Mouse (Mus musculus) B cell, adult 2 months (primary cell): Measurements from ENCODE around the gene Lcn2.

Source experiments
- DNase-seq, 2 experiments: peaks; one replicate each; pipeline ENCODE4 v3.0.0; 2022

Gene Lcn2

DNA sequence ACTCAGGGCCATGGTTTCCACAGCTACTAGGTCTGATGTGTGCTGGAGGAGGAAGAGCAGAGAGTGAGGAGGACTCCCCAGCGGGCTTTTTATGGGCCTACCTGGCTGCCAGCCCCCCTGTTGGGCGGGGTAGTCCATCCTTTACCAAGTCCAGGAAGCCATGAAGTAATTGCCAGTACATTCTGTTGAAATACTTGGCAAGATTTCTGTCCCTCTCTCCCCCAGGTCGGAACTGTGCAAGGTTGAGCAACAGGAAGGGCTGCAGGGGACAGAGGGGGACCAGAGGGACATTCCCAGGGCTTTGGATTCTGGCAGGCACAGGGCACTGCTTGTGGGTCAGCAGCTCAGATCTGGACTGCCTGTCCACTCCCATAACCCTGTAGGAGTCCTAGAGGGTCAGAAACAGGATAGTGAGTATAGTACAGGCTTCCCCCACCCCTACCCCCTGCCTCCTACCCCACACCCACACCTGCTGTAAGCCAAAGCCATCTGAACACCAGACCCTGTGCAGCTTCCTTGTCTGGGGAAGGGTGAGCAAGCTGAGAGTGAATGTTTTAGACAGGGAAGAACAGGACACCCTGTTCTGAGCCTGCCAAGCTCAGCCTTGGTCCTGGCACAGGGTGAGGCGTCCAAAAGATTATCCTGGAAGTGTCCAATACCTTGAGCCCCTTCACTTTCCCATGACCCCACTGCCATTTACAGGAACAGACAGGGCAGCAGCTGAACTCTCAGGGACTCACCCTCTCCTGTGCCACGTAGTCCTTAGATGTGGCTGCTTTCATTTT, at the start of gene Lcn2:
TSS of gene Lcn2 (minus strand) at position 547 of the 785 bp plus-strand sequence.
- DNase-seq, result no peak

- DNase-seq, result no peak
Observed at GRCm38 (mm10) chr2:32437612-32438166, 49.6 kb upstream of the Lcn2 start.

DNA sequence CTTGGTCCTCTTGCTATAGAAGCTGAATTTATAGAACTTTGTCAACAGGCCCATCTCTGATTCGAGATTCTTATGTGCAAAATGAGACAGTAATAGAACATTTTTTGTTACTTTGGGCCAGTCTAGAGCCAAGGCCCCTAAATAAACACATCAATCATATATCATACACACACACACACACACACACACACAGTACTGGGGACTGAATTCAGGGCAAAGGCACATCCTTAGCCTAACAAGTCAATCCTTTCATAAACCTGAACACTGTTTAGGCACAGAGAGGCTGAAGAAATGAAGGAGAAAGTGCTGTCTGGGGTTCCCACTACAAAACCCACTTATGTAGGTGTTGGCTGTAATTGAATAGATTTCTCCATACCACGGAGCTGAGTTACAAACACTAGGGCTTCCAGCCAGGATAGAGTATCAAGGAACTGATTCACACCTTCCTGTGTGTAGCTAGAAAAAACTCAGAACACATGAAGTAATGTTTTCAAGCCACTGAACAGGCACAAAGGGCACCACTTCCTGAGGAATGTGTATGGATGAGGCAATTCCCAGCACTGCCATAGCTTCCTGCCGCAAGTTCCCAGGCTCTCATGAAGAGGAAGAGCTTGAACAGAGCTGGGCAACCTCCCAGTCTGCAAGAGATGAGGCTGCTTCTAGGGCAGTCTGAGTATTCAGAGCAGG, 48.8 kb upstream of the Lcn2 start:
- DNase-seq, result no peak

- no peak for DNase-seq
Observed at GRCm38 (mm10) chr2:32430701-32431676, 42.9 kb upstream of the Lcn2 start.

- no peak for DNase-seq
Observed at GRCm38 (mm10) chr2:32429215-32429891, 41.3 kb upstream of the Lcn2 start.

GRCm38 (mm10) chr2:32428262-32428722, 40.2 kb upstream of the Lcn2 start:
- DNase-seq, result no peak

GRCm38 (mm10) chr2:32427720-32428119, 39.7 kb upstream of the Lcn2 start:
- DNase-seq, result no peak

DNA sequence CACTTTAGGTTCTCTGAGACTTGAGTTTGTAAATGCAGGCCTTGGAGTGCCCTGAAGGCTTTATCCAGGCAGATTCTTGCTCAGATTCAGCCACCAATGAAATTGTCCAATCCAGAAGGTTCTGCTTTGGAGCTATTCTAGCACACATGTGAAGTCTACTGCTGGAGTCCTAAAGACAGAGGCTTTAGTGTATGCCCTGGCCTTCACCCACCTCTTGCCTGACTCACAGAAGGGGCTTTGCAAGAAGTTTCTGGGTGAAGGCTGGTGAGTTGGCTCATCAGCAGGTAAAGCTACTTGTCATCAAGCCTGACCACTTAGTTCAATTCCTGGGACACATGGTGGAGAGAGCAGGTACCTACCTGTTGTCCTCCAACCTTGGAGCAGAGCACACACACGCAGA, 38.1 kb upstream of the Lcn2 start:
- no peak for DNase-seq

- no peak for DNase-seq
Observed at GRCm38 (mm10) chr2:32425568-32425967, 37.5 kb upstream of the Lcn2 start.

- DNase-seq, result no peak
Observed at GRCm38 (mm10) chr2:32424796-32425195, 36.7 kb upstream of the Lcn2 start.

DNA sequence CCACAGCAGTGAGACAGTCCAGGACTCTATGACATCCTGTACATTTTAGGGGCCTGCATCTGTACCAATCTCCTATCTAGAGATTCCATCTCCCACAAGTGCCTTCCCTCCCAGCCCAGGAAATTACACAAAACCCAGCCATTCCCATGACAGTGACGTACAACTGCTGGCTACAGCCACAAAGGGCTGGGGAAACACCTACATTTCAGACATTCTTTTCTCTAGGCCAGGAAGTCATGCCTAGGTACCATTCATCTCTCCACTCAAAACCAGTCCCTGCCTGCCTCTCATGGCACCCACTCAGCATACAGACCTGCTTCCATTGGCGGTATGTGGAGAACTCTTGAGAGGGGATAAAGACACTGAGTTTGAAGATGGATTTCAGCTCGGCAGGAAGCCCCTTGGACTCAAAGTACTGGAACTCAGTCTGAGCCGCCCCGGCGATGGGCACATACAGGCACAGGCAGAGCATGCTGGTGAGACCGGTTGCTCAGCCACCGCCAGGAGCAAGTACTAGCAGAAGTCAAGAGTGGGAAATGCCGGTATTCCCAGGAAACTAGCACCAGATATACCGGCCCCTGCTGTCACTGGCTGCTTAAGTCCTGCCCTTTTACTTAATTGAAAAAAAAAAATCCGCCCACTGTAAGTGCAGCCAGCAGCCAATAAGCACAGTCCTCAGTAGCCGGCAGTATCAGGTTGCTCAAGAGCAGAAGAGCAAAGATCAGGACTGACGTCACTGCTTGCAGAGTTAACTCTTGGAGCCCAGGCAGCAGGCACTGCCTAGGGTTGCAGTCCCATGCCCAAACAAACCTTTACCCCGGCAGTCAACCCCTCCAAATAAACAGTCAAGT, 35.7 kb upstream of the Lcn2 start:
- no peak for DNase-seq

GRCm38 (mm10) chr2:32421851-32422251, 33.8 kb upstream of the Lcn2 start:
- no peak for DNase-seq

- no peak for DNase-seq
Observed at GRCm38 (mm10) chr2:32420647-32421046, 32.6 kb upstream of the Lcn2 start.

DNA sequence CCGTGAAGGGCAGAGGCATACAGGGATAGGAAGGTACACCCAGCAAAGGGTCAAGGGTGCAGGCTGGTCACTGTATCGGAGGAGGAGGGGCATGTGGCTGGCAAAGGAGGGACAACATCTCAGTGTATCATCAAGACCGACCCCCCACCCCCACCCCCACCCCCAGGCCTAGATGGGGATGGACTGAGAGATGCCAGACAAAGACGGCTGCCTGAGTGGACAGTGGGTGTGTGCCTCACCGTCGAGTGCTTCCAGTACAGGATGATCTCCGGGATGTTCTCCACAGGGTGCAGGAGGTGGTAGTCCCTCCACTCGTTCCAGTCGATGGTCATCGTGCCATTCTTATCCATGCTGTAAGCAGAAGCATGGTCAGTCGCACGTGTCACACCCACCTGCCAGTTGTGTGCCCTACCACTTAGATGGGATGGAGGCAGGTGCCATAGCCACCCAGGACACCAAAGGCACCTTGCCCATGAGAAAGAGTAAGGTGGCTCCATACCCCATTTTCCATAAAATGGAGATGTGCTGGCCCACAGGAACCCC, 32.1 kb upstream of the Lcn2 start:
- DNase-seq, result no peak

- no peak for DNase-seq
Observed at GRCm38 (mm10) chr2:32419359-32419758, 31.3 kb upstream of the Lcn2 start.

GRCm38 (mm10) chr2:32418430-32419151, 30.5 kb upstream of the Lcn2 start:
- DNase-seq, result no peak

DNA sequence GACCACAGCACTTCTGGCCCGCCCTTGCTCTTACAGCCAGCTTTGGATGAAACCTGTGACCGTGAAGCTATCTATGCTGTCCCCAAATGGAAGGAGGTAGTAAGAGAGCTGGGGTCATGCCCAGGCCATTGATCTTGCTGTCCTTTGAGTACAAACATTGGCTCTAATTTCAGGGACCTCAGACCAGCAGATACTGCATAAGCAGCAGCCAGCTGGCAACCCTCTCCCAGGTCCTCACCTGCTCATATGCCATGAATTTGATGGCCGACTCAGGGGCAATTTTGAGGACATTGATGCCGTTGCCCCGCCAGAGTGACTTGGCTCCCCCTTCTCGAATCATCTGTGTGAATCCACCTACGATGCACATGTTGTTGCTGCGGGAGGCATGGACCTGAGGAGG, 29.4 kb upstream of the Lcn2 start:
- DNase-seq, result no peak

GRCm38 (mm10) chr2:32416556-32416955, 28.5 kb upstream of the Lcn2 start:
- no peak for DNase-seq

- DNase-seq, result no peak
Observed at GRCm38 (mm10) chr2:32415801-32416200, 27.7 kb upstream of the Lcn2 start.

GRCm38 (mm10) chr2:32413936-32414335, 25.9 kb upstream of the Lcn2 start:
- DNase-seq, result no peak
